Mouse (Mus musculus) heart, postnatal 25 days (tissue): Measurements from ENCODE around the gene Nr2f2. TPM values are rescaled to one million over a fixed set of nuclear protein-coding genes. Genes with fewer than 3 reads are reported as not detected.

Source experiments
- DNase-seq: peaks from one replicate; pipeline ENCODE4 v3.0.0; 2022; ENCODE audit warnings: low spot score
- intact Hi-C: fragments of 180-260 bp; cut with DNase I; formaldehyde crosslinking; loops from one replicate; pipeline ENCODE4 v1.15.1; 2025
- total RNA-seq, 2 experiments: library from RNA; stranded (reverse); gene quantifications; 2 replicates each; pipeline ENCODE4 v1.2.3; 2021

The Nr2f2 gene
- total RNA-seq, 2 experiments from 2014 or later = 19.9 to 25.0 TPM

GRCm38 (mm10) chr7:70354606-70355356 is 11.8 kb downstream of the Nr2f2 start:
- intact Hi-C loops = no loop called here
- DNase-seq = no peak

GRCm38 (mm10) chr7:70353151-70353550 is 13.4 kb downstream of the Nr2f2 start:
- intact Hi-C loops = no loop called here
- DNase-seq = no peak

GRCm38 (mm10) chr7:70352617-70353016 is 13.9 kb downstream of the Nr2f2 start:
- intact Hi-C loops = no loop called here
- DNase-seq = no peak

- intact Hi-C loops = no loop called here
- DNase-seq = no peak
Observed at GRCm38 (mm10) chr7:70351981-70352560, 14.5 kb downstream of the Nr2f2 start.

- no peak for DNase-seq
- intact Hi-C loops = no loop called here
Observed at GRCm38 (mm10) chr7:70350781-70351551, 15.6 kb downstream of the Nr2f2 start.

- DNase-seq = no peak
- intact Hi-C loops = loop anchor here (1.0 to 10.0 kb wide), 4 partner anchors 9 to 1795 kb away; no protein-coding TSS in a partner anchor
Observed at GRCm38 (mm10) chr7:70349981-70350670, 16.4 kb downstream of the Nr2f2 start.

- intact Hi-C loops = loop anchor here (1.0 to 10.0 kb wide), 4 partner anchors 10 to 1796 kb away; no protein-coding TSS in a partner anchor
- DNase-seq = no peak
Observed at GRCm38 (mm10) chr7:70348977-70349615, 17.4 kb downstream of the Nr2f2 start.

GRCm38 (mm10) chr7:70348064-70348976 is 18.2 kb downstream of the Nr2f2 start:
- intact Hi-C loops = loop anchor here (10.0 kb wide), 3 partner anchors 886 to 1796 kb away; no protein-coding TSS in a partner anchor

GRCm38 (mm10) chr7:70347618-70347958 is 18.9 kb downstream of the Nr2f2 start:
- intact Hi-C loops = loop anchor here (1.0 to 10.0 kb wide), 4 partner anchors 887 to 1797 kb away; no protein-coding TSS in a partner anchor
- no peak for DNase-seq

More at GRCm38 (mm10) chr7:70348064-70348976, 18.2 kb downstream of the Nr2f2 start:
- DNase-seq = no peak

- intact Hi-C loops = loop anchor here (1.0 to 10.0 kb wide), 4 partner anchors 888 to 1798 kb away; no protein-coding TSS in a partner anchor
- DNase-seq = no peak
Observed at GRCm38 (mm10) chr7:70346951-70347617, 19.5 kb downstream of the Nr2f2 start.

GRCm38 (mm10) chr7:70346010-70346536 is 20.5 kb downstream of the Nr2f2 start:
- peak; percentile 81 for DNase-seq
- intact Hi-C loops = loop anchor here (10.0 kb wide), 3 partner anchors 889 to 1799 kb away; no protein-coding TSS in a partner anchor

- no peak for DNase-seq
- intact Hi-C loops = loop anchor here (10.0 kb wide), 3 partner anchors 891 to 1801 kb away; no protein-coding TSS in a partner anchor
Observed at GRCm38 (mm10) chr7:70343426-70343825, 23.1 kb downstream of the Nr2f2 start.

- no peak for DNase-seq
- intact Hi-C loops = loop anchor here (10.0 kb wide), 3 partner anchors 892 to 1802 kb away; no protein-coding TSS in a partner anchor
Observed at GRCm38 (mm10) chr7:70342771-70343170, 23.8 kb downstream of the Nr2f2 start.

GRCm38 (mm10) chr7:70342076-70342475 is 24.5 kb downstream of the Nr2f2 start:
- intact Hi-C loops = loop anchor here (10.0 kb wide), 3 partner anchors 893 to 1803 kb away; no protein-coding TSS in a partner anchor

GRCm38 (mm10) chr7:70339998-70340630 is 26.4 kb downstream of the Nr2f2 start:
- DNase-seq = no peak
- intact Hi-C loops = loop anchor here (5.0 to 10.0 kb wide), 5 partner anchors 223 to 1805 kb away; no protein-coding TSS in a partner anchor

More at GRCm38 (mm10) chr7:70342076-70342475, 24.5 kb downstream of the Nr2f2 start:
- DNase-seq = no peak

- intact Hi-C loops = loop anchor here (5.0 to 10.0 kb wide), 2 partner anchors 221 to 523 kb away; no protein-coding TSS in a partner anchor
- DNase-seq = no peak
Observed at GRCm38 (mm10) chr7:70338265-70338640, 28.3 kb downstream of the Nr2f2 start.
